Mouse (Mus musculus) liver, adult 2 months (tissue): ENCODE measurements around the gene Zc3h10.

Source experiments
- CTCF ChIP-seq: fragments of 200-500 bp; IDR thresholded peaks from 2 replicates; pipeline ENCODE4 v1.5.1; 2011; ENCODE audit warnings: low read depth, low read length, control low read depth
- POLR2A ChIP-seq: fragments of 200-500 bp; IDR thresholded peaks from 2 replicates; pipeline ENCODE4 v1.6.1; 2011; ENCODE audit warnings: low read length, control low read depth; ENCODE audit not compliant: insufficient read depth; ENCODE audit errors: extremely low read depth

GRCm38 (mm10) chr10:128579731-128580130 is 32.2 kb upstream of the Zc3h10 start:
- TF ChIP-seq CTCF, result no peak
- TF ChIP-seq POLR2A, result no peak
